Mouse (Mus musculus) layer of hippocampus, postnatal 10 days (tissue): ENCODE measurements around the gene Fate1. TPM values are rescaled to one million over a fixed set of nuclear protein-coding genes. Genes with fewer than 3 reads are reported as not detected.
A peak's percentile ranks its signal among the peaks of the same experiment; 100 is the strongest.
"Not testable (repeated sequence)": the region's sequence is repeated elsewhere in the genome, so short reads cannot be mapped to it uniquely, and the experiment has no call there.

ENCODE experiments used
- DNase-seq, 2 experiments: peaks; one replicate each; pipeline ENCODE4 v3.0.0; 2021; ENCODE audit warnings: low spot score in 2 of 2
- long read RNA-seq: library from polyadenylated mRNA; stranded (forward); transcript quantifications from one replicate; pipeline ENCODE4 v2.0.0, GENCODE M21; 2023
- total RNA-seq, 2 experiments: library from RNA; stranded (reverse); gene quantifications; 2 replicates each; pipeline ENCODE4 v1.2.3; 2021

Gene Fate1
- total RNA-seq, result not detected
- long read RNA-seq, result 0 reads

- DNase-seq, result no peak
These were observed at the start of gene Fate1 for GRCm38 (mm10) chrX:71972686-71973085. TSS of gene Fate1 (plus strand) at chrX:71972986.

GRCm38 (mm10) chrX:71946631-71947030 is 26.2 kb upstream of the Fate1 start:
- peak; percentile 45 to 56 for DNase-seq

GRCm38 (mm10) chrX:71958366-71958765 is 14.4 kb upstream of the Fate1 start:
- no peak for DNase-seq

- peak; percentile 33 to 52 for DNase-seq
These were observed 10.4 kb upstream of the Fate1 start, which contains the start of gene Prrg3 for GRCm38 (mm10) chrX:71962073-71963051. TSS of gene Prrg3 (plus strand) at chrX:71962624.

- DNase-seq, result no peak
These were observed 9.4 kb upstream of the Fate1 start for GRCm38 (mm10) chrX:71963275-71963912.

- DNase-seq, result no peak
These were observed 4.6 kb upstream of the Fate1 start for GRCm38 (mm10) chrX:71968216-71968615.

GRCm38 (mm10) chrX:71968816-71969215 is 4.0 kb upstream of the Fate1 start:
- no peak for DNase-seq

GRCm38 (mm10) chrX:71971325-71971724 is 1.5 kb upstream of the Fate1 start:
- DNase-seq, result no peak

- not testable (repeated sequence) for DNase-seq
These were observed 4.9 kb downstream of the Fate1 start for GRCm38 (mm10) chrX:71977681-71978080.

GRCm38 (mm10) chrX:71980443-71980842 is 7.7 kb downstream of the Fate1 start:
- DNase-seq, result no peak

- no peak for DNase-seq
These were observed 8.5 kb downstream of the Fate1 start for GRCm38 (mm10) chrX:71981322-71981721.

- DNase-seq, result no peak
These were observed 10.4 kb downstream of the Fate1 start for GRCm38 (mm10) chrX:71983205-71983604.

- no peak for DNase-seq
These were observed 11.0 kb downstream of the Fate1 start for GRCm38 (mm10) chrX:71983775-71984174.

GRCm38 (mm10) chrX:71991549-71991948 is 18.8 kb downstream of the Fate1 start, which contains the start of gene Cnga2:
TSS of gene Cnga2 (plus strand) at chrX:71991849.
- DNase-seq, result no peak

GRCm38 (mm10) chrX:71995972-71996371 is 23.2 kb downstream of the Fate1 start:
- DNase-seq, result no peak

GRCm38 (mm10) chrX:72009930-72010329 is 37.1 kb downstream of the Fate1 start:
- DNase-seq, result no peak

- no peak for DNase-seq
These were observed 39.5 kb downstream of the Fate1 start for GRCm38 (mm10) chrX:72012236-72012635.

GRCm38 (mm10) chrX:72012804-72013203 is 40.0 kb downstream of the Fate1 start:
- peak; percentile 39 to 59 for DNase-seq

- no peak for DNase-seq
These were observed 49.5 kb downstream of the Fate1 start for GRCm38 (mm10) chrX:72022241-72022640.

- peak; percentile 30 to 36 for DNase-seq
These were observed 50.1 kb downstream of the Fate1 start for GRCm38 (mm10) chrX:72022750-72023398.

GRCm38 (mm10) chrX:72023542-72023941 is 50.8 kb downstream of the Fate1 start:
- DNase-seq, result no peak
